ENCODE assay signal across 8 mouse cellular contexts in genomic region chr2:33429339-33429738, GRCm38 (mm10). TPM values are rescaled to one million over a fixed set of nuclear protein-coding genes. Genes with fewer than 3 reads are reported as not detected.
A peak's percentile ranks its signal among the peaks of the same experiment; 100 is the strongest.
DNase-seq lines count a peak whose midpoint lies in the region; ATAC-seq and TF ChIP-seq lines count a peak whose summit lies in the region.

No protein-coding gene starts in this region.

- peak overlapping the region; percentile 92 for H3K4me2 ChIP-seq in heart, embryonic 15.5 days
- peak overlapping the region; percentile 84; the same call in 1 of the 2 replicates for H3K4me2 ChIP-seq in limb, embryonic 11.5 days (ENCODE audit: low read depth, severe bottlenecking)
- H3K4me2 ChIP-seq in midbrain, embryonic 12.5 days (replicated peaks), result peak overlapping the region; percentile 96

- TF ChIP-seq POLR2A in bone marrow, adult 2 months (IDR thresholded peaks at IDR 0.05; ENCODE audit: borderline replicate concordance, control insufficient read depth, low read depth, low read length), result no peak

- H3K9me3 ChIP-seq in erythroblast, embryonic 14.5 days (ENCODE audit: control insufficient read depth, low read length), result no peaks in the 10 kb centered on the region
- no peaks in the 10 kb centered on the region for H3K9me3 ChIP-seq in heart, embryonic 15.5 days (replicated peaks)
- H3K9me3 ChIP-seq in limb, embryonic 11.5 days (ENCODE audit: control insufficient read depth, low read length), result no peaks in the 10 kb centered on the region
- no peaks in the 10 kb centered on the region for H3K9me3 ChIP-seq in midbrain, embryonic 12.5 days

- H3K36me3 ChIP-seq in erythroblast, embryonic 14.5 days (ENCODE audit: control insufficient read depth), result peaks cover 17% of the 10 kb centered on the region
- H3K36me3 ChIP-seq in heart, embryonic 15.5 days, result peaks cover 9% of the 10 kb centered on the region; the same call in 1 of the 2 replicates
- H3K36me3 ChIP-seq in limb, embryonic 11.5 days (ENCODE audit: control insufficient read depth, insufficient read depth, low read length), result no peaks in the 10 kb centered on the region
- H3K36me3 ChIP-seq in midbrain, embryonic 12.5 days, result peaks cover 8% of the 10 kb centered on the region; the same call in 1 of the 2 replicates

- peak overlapping the region; percentile 98; the same call in 1 of the 2 replicates for H3K9ac ChIP-seq in heart, embryonic 15.5 days
- peak overlapping the region; percentile 13; the same call in 1 of the 2 replicates for H3K9ac ChIP-seq in limb, embryonic 11.5 days (ENCODE audit: low read length)
- peak overlapping the region; percentile 21; the same call in 1 of the 2 replicates for H3K9ac ChIP-seq in midbrain, embryonic 12.5 days (replicated peaks)

- no peaks in the 10 kb centered on the region for H3K27me3 ChIP-seq in erythroblast, embryonic 14.5 days (ENCODE audit: control insufficient read depth)
- no peaks in the 10 kb centered on the region for H3K27me3 ChIP-seq in heart, embryonic 15.5 days
- H3K27me3 ChIP-seq in limb, embryonic 11.5 days (ENCODE audit: control insufficient read depth, insufficient read depth, low read length), result no peaks in the 10 kb centered on the region
- H3K27me3 ChIP-seq in midbrain, embryonic 12.5 days, result no peaks in the 10 kb centered on the region

- peak overlapping the region; percentile 90 for H3K4me3 ChIP-seq in erythroblast, embryonic 14.5 days (replicated peaks)
- peak overlapping the region; percentile 60 for H3K4me3 ChIP-seq in bone marrow, adult 2 months (replicated peaks; ENCODE audit: control insufficient read depth, low read depth, low read length)
- peak overlapping the region; percentile 98 for H3K4me3 ChIP-seq in heart, embryonic 15.5 days
- peak overlapping the region; percentile 98; the same call in 1 of the 2 replicates for H3K4me3 ChIP-seq in limb, embryonic 11.5 days (ENCODE audit: low read depth, low read length)
- no peak overlapping the region; the same call in 1 of the 2 replicates for H3K4me3 ChIP-seq in midbrain, embryonic 12.5 days

- H3K27ac ChIP-seq in bone marrow, adult 2 months (ENCODE audit: control insufficient read depth, insufficient read depth, low read depth, low read length, poor library complexity), result peak overlapping the region; percentile 62
- peak overlapping the region; percentile 84 for H3K27ac ChIP-seq in heart, embryonic 15.5 days
- H3K27ac ChIP-seq in limb, embryonic 11.5 days (replicated peaks; ENCODE audit: low read depth, low read length), result no peak overlapping the region
- no peak overlapping the region for H3K27ac ChIP-seq in midbrain, embryonic 12.5 days (replicated peaks)

- no peak for ATAC-seq in erythroblast, adult 5-6 weeks (replicated peaks; ENCODE audit: low FRiP score, poor library complexity, severe bottlenecking)
- ATAC-seq in heart, embryonic 15.5 days (replicated peaks; ENCODE audit: insufficient number of reproducible peaks, insufficient read depth, low FRiP score, low read depth), result 0 out of 2 replicates have a peak, but pooled peaks have one; percentile 31
- ATAC-seq in limb, embryonic 11.5 days (ENCODE audit: insufficient number of reproducible peaks, low FRiP score, low TSS enrichment, low read depth), result no peak
- no peak for ATAC-seq in midbrain, embryonic 12.5 days (ENCODE audit: low FRiP score, low read depth)

- H3K4me1 ChIP-seq in erythroblast, embryonic 14.5 days (ENCODE audit: control insufficient read depth), result peaks cover 33% of the 10 kb centered on the region
- no peaks in the 10 kb centered on the region; the same call in none of the 2 replicates for H3K4me1 ChIP-seq in bone marrow, adult 2 months (ENCODE audit: control insufficient read depth, insufficient read depth, low read length)
- peaks cover 19% of the 10 kb centered on the region for H3K4me1 ChIP-seq in heart, embryonic 15.5 days (replicated peaks)
- peaks cover 8% of the 10 kb centered on the region; the same call in 1 of the 2 replicates for H3K4me1 ChIP-seq in limb, embryonic 11.5 days (ENCODE audit: control insufficient read depth, insufficient read depth, low read length)
- peaks cover 22% of the 10 kb centered on the region for H3K4me1 ChIP-seq in midbrain, embryonic 12.5 days

- 4% methylated on average over 6 of the region's 6 CpGs for WGBS in bone marrow, adult 2 months
- WGBS in heart, embryonic 15.5 days, result 40% methylated on average over 6 of the region's 6 CpGs
- 47% methylated on average over 6 of the region's 6 CpGs for WGBS in limb, embryonic 11.5 days
- WGBS in midbrain, embryonic 12.5 days, result 45% methylated on average over 6 of the region's 6 CpGs

- no peak for TF ChIP-seq CTCF in bone marrow, adult 2 months (IDR thresholded peaks at IDR 0.05; ENCODE audit: control insufficient read depth, insufficient read depth, low read length)

- no peak for DNase-seq in limb, embryonic 11.5 days (ENCODE audit: low spot score)
- no peak for DNase-seq in layer of hippocampus, postnatal 25 days (ENCODE audit: extremely low spot score in 1 of 2, low spot score in 1 of 2)
- DNase-seq in ovary, postnatal 10 days (ENCODE audit: low spot score), result no peak

RNA-seq across cellular contexts. Expression of gene Zbtb34, which starts 1.8 kb away (rescaled TPM):
- polyA plus RNA-seq in erythroblast, embryonic 14.5 days (2012), result 0.02 and 0.03 TPM in 2 replicates
- 7.1 and 10.6 TPM in 2 replicates for total RNA-seq in erythroblast, adult 5-6 weeks (2015; ENCODE audit: low replicate concordance)
- total RNA-seq in erythroblast, adult 5-6 weeks (2017; ENCODE audit: low replicate concordance), result 2.2 and 2.6 TPM in 2 replicates
- 3.1 and 5.7 TPM in 2 replicates for polyA plus RNA-seq in bone marrow, adult 2 months (2011; ENCODE audit: insufficient read depth, insufficient read length, low replicate concordance, missing spikeins)
- polyA plus RNA-seq in heart, embryonic 15.5 days (2015; fragmentation: Nextera tagmentation; extraction: Ambion mirVana), result 3.3 and 4.3 TPM in 2 replicates
- 7.7 and 9.8 TPM in 2 replicates for polyA plus RNA-seq in limb, embryonic 11.5 days (2014; fragmentation: Nextera tagmentation; extraction: Ambion mirVana)
- polyA plus RNA-seq in midbrain, embryonic 12.5 days (2016; fragmentation: Nextera tagmentation; extraction: Ambion mirVana), result 10.2 and 11.1 TPM in 2 replicates
- 10 to 100 TPM; 11.7 to 13.3 TPM for total RNA-seq in layer of hippocampus, postnatal 25 days (2021)

RNA-seq across cellular contexts. Expression of gene Zbtb43, which starts 39.0 kb away (rescaled TPM):
- polyA plus RNA-seq in erythroblast, embryonic 14.5 days (2012), result 0.04 TPM in 2 replicates
- total RNA-seq in erythroblast, adult 5-6 weeks (2015; ENCODE audit: low replicate concordance), result 3.6 and 4.8 TPM in 2 replicates
- total RNA-seq in erythroblast, adult 5-6 weeks (2017; ENCODE audit: low replicate concordance), result 7.8 and 10.2 TPM in 2 replicates
- polyA plus RNA-seq in bone marrow, adult 2 months (2011; ENCODE audit: insufficient read depth, insufficient read length, low replicate concordance, missing spikeins), result 4.8 and 11.1 TPM in 2 replicates
- polyA plus RNA-seq in heart, embryonic 15.5 days (2015; fragmentation: Nextera tagmentation; extraction: Ambion mirVana), result 12.5 and 12.8 TPM in 2 replicates
- polyA plus RNA-seq in limb, embryonic 11.5 days (2014; fragmentation: Nextera tagmentation; extraction: Ambion mirVana), result 18.4 and 21.9 TPM in 2 replicates
- polyA plus RNA-seq in midbrain, embryonic 12.5 days (2016; fragmentation: Nextera tagmentation; extraction: Ambion mirVana), result 29.2 and 30.7 TPM in 2 replicates
- total RNA-seq in layer of hippocampus, postnatal 25 days (2021), result 10 to 100 TPM; 28.0 to 28.6 TPM

RNA-seq across cellular contexts. Expression of gene Ralgps1, which starts 58.1 kb away (rescaled TPM):
- not detected in 2 replicates for polyA plus RNA-seq in erythroblast, embryonic 14.5 days (2012)
- total RNA-seq in erythroblast, adult 5-6 weeks (2015; ENCODE audit: low replicate concordance), result 0.58 and 0.63 TPM in 2 replicates
- 0.60 and 1.3 TPM in 2 replicates for total RNA-seq in erythroblast, adult 5-6 weeks (2017; ENCODE audit: low replicate concordance)
- polyA plus RNA-seq in bone marrow, adult 2 months (2011; ENCODE audit: insufficient read depth, insufficient read length, low replicate concordance, missing spikeins), result 1.7 and 4.6 TPM in 2 replicates
- polyA plus RNA-seq in heart, embryonic 15.5 days (2015; fragmentation: Nextera tagmentation; extraction: Ambion mirVana), result 3.7 and 5.4 TPM in 2 replicates
- polyA plus RNA-seq in limb, embryonic 11.5 days (2014; fragmentation: Nextera tagmentation; extraction: Ambion mirVana), result 4.6 and 5.0 TPM in 2 replicates
- 25.6 and 26.6 TPM in 2 replicates for polyA plus RNA-seq in midbrain, embryonic 12.5 days (2016; fragmentation: Nextera tagmentation; extraction: Ambion mirVana)
- total RNA-seq in layer of hippocampus, postnatal 25 days (2021), result 10 to 100 TPM; 53.9 to 63.2 TPM

Comparison
In these comparisons a context has a peak if more than half of its experiments do, and no peak if none do; other contexts are left out.
1. H3K27ac ChIP-seq: peak in bone marrow, adult 2 months (single experiment) and heart, embryonic 15.5 days (single experiment); none in limb, embryonic 11.5 days (single experiment) and midbrain, embryonic 12.5 days (single experiment).
2. H3K9ac ChIP-seq: peak in every context shown above with its lines; median percentile 98 in heart, embryonic 15.5 days; 21 in midbrain, embryonic 12.5 days; 13 in limb, embryonic 11.5 days.
3. Peak in every context shown above with its lines, with median percentiles within 50 percentile points of each other: H3K4me2 ChIP-seq.